Comparison of ENCODE assay signal across 8 mouse cellular contexts in genomic region chr15:89149271-89150040, GRCm38 (mm10). TPM values are rescaled to one million over a fixed set of nuclear protein-coding genes. Genes with fewer than 3 reads are reported as not detected.
DNase-seq lines count a peak whose midpoint lies in the region; ATAC-seq lines count a peak whose summit lies in the region.

Mapk11 (minus strand) TSS chr15:89149628.

- peaks cover 14% of the 10 kb centered on the region; the same call in 1 of the 2 replicates for H3K4me1 ChIP-seq in brown adipose tissue, adult 24 weeks (ENCODE audit: control insufficient read depth, insufficient read depth, insufficient read length, low read length)
- peaks cover 33% of the 10 kb centered on the region for H3K4me1 ChIP-seq in heart, embryonic 13.5 days

- H3K4me2 ChIP-seq in heart, embryonic 13.5 days = peak within 1 kb of the TSS; percentile 83

- no peaks in the 10 kb centered on the region for H3K9me3 ChIP-seq in heart, embryonic 13.5 days

- H3K36me3 ChIP-seq in heart, embryonic 13.5 days = peaks cover 13% of the 10 kb centered on the region

- H3K27ac ChIP-seq in brown adipose tissue, adult 24 weeks (replicated peaks; ENCODE audit: low read depth, low read length) = peak within 1 kb of the TSS; percentile 40
- H3K27ac ChIP-seq in heart, embryonic 13.5 days (replicated peaks) = no peak within 1 kb of the TSS; the same call in 1 of the 2 replicates

- H3K4me3 ChIP-seq in brown adipose tissue, adult 24 weeks (ENCODE audit: insufficient read depth, low read depth, low read length) = peak within 1 kb of the TSS; percentile 79
- H3K4me3 ChIP-seq in heart, embryonic 13.5 days = peak within 1 kb of the TSS; percentile 69

- 1% methylated on average over 61 of the region's 61 CpGs for WGBS in heart, embryonic 13.5 days

- H3K27me3 ChIP-seq in heart, embryonic 13.5 days (replicated peaks) = peaks cover 64% of the 10 kb centered on the region

- peak within 1 kb of the TSS; percentile 83 for H3K9ac ChIP-seq in heart, embryonic 13.5 days

- ATAC-seq in heart, embryonic 13.5 days (ENCODE audit: extremely low read depth, insufficient number of reproducible peaks, low FRiP score, low TSS enrichment) = 0 out of 2 replicates have a peak, but pooled peaks have one; percentile 21
- 0 out of 2 replicates have a peak, but pooled peaks have one; percentile 7 for ATAC-seq in neutrophil, adult 5-6 weeks (ENCODE audit: extremely low read depth, insufficient number of reproducible peaks, low FRiP score, poor library complexity, severe bottlenecking)

- peak; percentile 41 for DNase-seq in kidney, adult 18-20 months
- no peak for DNase-seq in kidney, adult 11 months
- peak; percentile 78 for DNase-seq in kidney, postnatal 10 days
- peak; percentile 59 to 61 for DNase-seq in lung, adult 18-20 months
- DNase-seq in urinary bladder, postnatal 36 days (ENCODE audit: low spot score in 2 of 2) = no peak

RNA-seq across cellular contexts. Expression of gene Mapk11, which starts in this region (rescaled TPM):
- 1.1 and 2.5 TPM in 2 replicates for polyA plus RNA-seq in brown adipose tissue, adult 24 weeks (2012; ENCODE audit: insufficient read depth, insufficient read length, missing spikeins)
- 3.8 and 4.0 TPM in 2 replicates for polyA plus RNA-seq in heart, embryonic 13.5 days (2015; fragmentation: Nextera tagmentation; extraction: Ambion mirVana)
- 47.4 and 48.7 TPM in 2 replicates for total RNA-seq in neutrophil, adult 5-6 weeks (2017)

Comparison
In these comparisons a context has a peak if more than half of its experiments do, and no peak if none do; other contexts are left out.
1. DNase-seq: peak in kidney, adult 18-20 months (single experiment), kidney, postnatal 10 days (single experiment) and lung, adult 18-20 months (2 of 2); none in kidney, adult 11 months (single experiment) and urinary bladder, postnatal 36 days (0 of 2).